Mouse (Mus musculus): ENCODE data around the gene Ly6f. TPM values are rescaled to one million over a fixed set of nuclear protein-coding genes. Genes with fewer than 3 reads are reported as not detected.

Gene Ly6f
- not detected in 2 replicates for polyA plus RNA-seq (2015; fragmentation: Nextera tagmentation; extraction: Ambion mirVana)

DNA sequence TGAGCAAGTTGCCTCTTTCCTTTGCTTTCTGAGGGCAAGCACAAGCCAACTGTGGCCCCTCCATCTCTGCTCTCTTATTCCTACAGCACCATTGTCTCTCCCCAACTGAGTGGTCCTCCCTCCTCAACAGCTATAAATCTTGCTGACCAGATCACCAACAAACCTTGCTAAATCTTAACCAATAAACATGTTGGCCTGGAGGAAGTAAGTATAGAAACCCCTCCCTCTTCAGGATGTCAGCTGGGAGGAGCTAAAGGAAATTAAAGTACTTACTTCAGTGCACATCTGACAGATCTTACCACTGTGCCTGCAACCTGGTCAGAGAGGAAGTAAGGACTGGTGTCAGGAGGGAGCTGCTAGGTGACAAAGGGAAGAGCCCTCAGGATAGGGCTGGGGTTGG lies at the start of gene Ly6f:
Gene Ly6f, plus strand, starts transcription at position 301 of the 400 bp plus-strand sequence.
- Histone ChIP-seq H3K9me3 (no peaks in the 10 kb centered on the region), H3K27ac (no peak within 1 kb of the TSS), H3K4me3 (no peak within 1 kb of the TSS), H3K4me2 (no peak within 1 kb of the TSS), H3K27me3 (no peaks in the 10 kb centered on the region), H3K36me3 (no peaks in the 10 kb centered on the region), H3K9ac (no peak within 1 kb of the TSS), H3K4me1 (no peaks in the 10 kb centered on the region)
- no peak for ATAC-seq (ENCODE audit: insufficient number of reproducible peaks, insufficient read depth, low FRiP score, low TSS enrichment, low read depth)

GRCm38 (mm10) chr15:75221942-75222341 lies 46.3 kb upstream of the Ly6f start:
- H3K27ac ChIP-seq = no peak overlapping the region
- H3K4me1 ChIP-seq = no peaks in the 10 kb centered on the region
- H3K9ac ChIP-seq = no peak overlapping the region
- H3K36me3 ChIP-seq = no peaks in the 10 kb centered on the region
- peaks cover 6% of the 10 kb centered on the region; the same call in 1 of the 2 replicates for H3K9me3 ChIP-seq
- no peak overlapping the region for H3K4me3 ChIP-seq
- no peak for ATAC-seq (ENCODE audit: insufficient number of reproducible peaks, insufficient read depth, low FRiP score, low TSS enrichment, low read depth)
- no peaks in the 10 kb centered on the region for H3K27me3 ChIP-seq
- H3K4me2 ChIP-seq = no peak overlapping the region

GRCm38 (mm10) chr15:75237736-75238288 lies 30.4 kb upstream of the Ly6f start:
- WGBS = 87% methylated on average over 3 of the region's 3 CpGs

DNA sequence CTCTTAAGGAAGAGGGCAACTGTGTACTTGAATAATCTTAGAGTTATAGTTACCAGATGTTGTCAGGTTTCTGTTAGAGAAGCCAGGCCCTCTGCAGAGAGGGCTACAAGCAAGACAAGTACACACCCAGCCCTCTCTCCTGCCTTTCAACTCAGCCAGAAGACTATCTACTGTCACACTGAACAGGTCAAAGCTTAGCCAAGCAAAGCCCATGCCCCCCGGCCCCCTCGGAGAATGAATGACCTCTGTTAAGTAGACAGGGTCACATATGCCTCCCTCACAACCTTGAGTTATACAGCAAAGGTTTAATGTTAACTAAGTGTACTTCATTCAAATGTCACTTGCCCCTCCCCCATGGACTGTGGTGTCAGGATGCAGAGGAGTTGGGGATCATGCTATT lies 27.7 kb upstream of the Ly6f start:
- WGBS = 41% methylated on average over 2 of the region's 2 CpGs
- H3K4me2 ChIP-seq = no peak overlapping the region

More at GRCm38 (mm10) chr15:75237736-75238288, 30.4 kb upstream of the Ly6f start:
- Histone ChIP-seq H3K9me3 (no peaks in the 10 kb centered on the region), H3K9ac (no peak overlapping the region), H3K4me3 (no peak overlapping the region), H3K4me2 (no peak overlapping the region), H3K27me3 (no peaks in the 10 kb centered on the region), H3K4me1 (no peaks in the 10 kb centered on the region), H3K36me3 (no peaks in the 10 kb centered on the region), H3K27ac (no peak overlapping the region)
- no peak for ATAC-seq (ENCODE audit: insufficient number of reproducible peaks, insufficient read depth, low FRiP score, low TSS enrichment, low read depth)

GRCm38 (mm10) chr15:75242756-75243640 lies 25.2 kb upstream of the Ly6f start:
- ATAC-seq (ENCODE audit: insufficient number of reproducible peaks, insufficient read depth, low FRiP score, low TSS enrichment, low read depth) = no peak
- no peak overlapping the region for H3K9ac ChIP-seq
- no peaks in the 10 kb centered on the region for H3K36me3 ChIP-seq
- no peak overlapping the region for H3K4me2 ChIP-seq
- H3K9me3 ChIP-seq = no peaks in the 10 kb centered on the region
- no peaks in the 10 kb centered on the region for H3K4me1 ChIP-seq
- WGBS = 67% methylated on average over 3 of the region's 3 CpGs
- no peaks in the 10 kb centered on the region for H3K27me3 ChIP-seq
- no peak overlapping the region for H3K27ac ChIP-seq
- no peak overlapping the region for H3K4me3 ChIP-seq

More for the DNA sequence above, 27.7 kb upstream of the Ly6f start:
- H3K9me3 ChIP-seq = no peaks in the 10 kb centered on the region
- no peak overlapping the region for H3K27ac ChIP-seq
- H3K27me3 ChIP-seq = no peaks in the 10 kb centered on the region
- H3K9ac ChIP-seq = no peak overlapping the region
- no peaks in the 10 kb centered on the region for H3K4me1 ChIP-seq
- ATAC-seq (ENCODE audit: insufficient number of reproducible peaks, insufficient read depth, low FRiP score, low TSS enrichment, low read depth) = no peak
- H3K36me3 ChIP-seq = no peaks in the 10 kb centered on the region
- no peak overlapping the region for H3K4me3 ChIP-seq

- H3K27me3 ChIP-seq = no peaks in the 10 kb centered on the region
- no peak overlapping the region for H3K4me3 ChIP-seq
- H3K27ac ChIP-seq = no peak overlapping the region
- H3K9ac ChIP-seq = no peak overlapping the region
- H3K4me1 ChIP-seq = no peaks in the 10 kb centered on the region
- no peak overlapping the region for H3K4me2 ChIP-seq
- no peaks in the 10 kb centered on the region for H3K9me3 ChIP-seq
- no peaks in the 10 kb centered on the region for H3K36me3 ChIP-seq
- no peak for ATAC-seq (ENCODE audit: insufficient number of reproducible peaks, insufficient read depth, low FRiP score, low TSS enrichment, low read depth)
- 87% methylated on average over 3 of the region's 3 CpGs for WGBS
Measured at GRCm38 (mm10) chr15:75254671-75255070, 13.6 kb upstream of the Ly6f start.

GRCm38 (mm10) chr15:75265863-75266262 lies 2.4 kb upstream of the Ly6f start:
- H3K9me3 ChIP-seq = no peaks in the 10 kb centered on the region
- no peak overlapping the region for H3K9ac ChIP-seq
- no peaks in the 10 kb centered on the region for H3K27me3 ChIP-seq
- no peak overlapping the region for H3K4me2 ChIP-seq
- no peaks in the 10 kb centered on the region for H3K36me3 ChIP-seq
- H3K4me1 ChIP-seq = no peaks in the 10 kb centered on the region
- no peak for ATAC-seq (ENCODE audit: insufficient number of reproducible peaks, insufficient read depth, low FRiP score, low TSS enrichment, low read depth)
- H3K4me3 ChIP-seq = no peak overlapping the region
- no peak overlapping the region for H3K27ac ChIP-seq

DNA sequence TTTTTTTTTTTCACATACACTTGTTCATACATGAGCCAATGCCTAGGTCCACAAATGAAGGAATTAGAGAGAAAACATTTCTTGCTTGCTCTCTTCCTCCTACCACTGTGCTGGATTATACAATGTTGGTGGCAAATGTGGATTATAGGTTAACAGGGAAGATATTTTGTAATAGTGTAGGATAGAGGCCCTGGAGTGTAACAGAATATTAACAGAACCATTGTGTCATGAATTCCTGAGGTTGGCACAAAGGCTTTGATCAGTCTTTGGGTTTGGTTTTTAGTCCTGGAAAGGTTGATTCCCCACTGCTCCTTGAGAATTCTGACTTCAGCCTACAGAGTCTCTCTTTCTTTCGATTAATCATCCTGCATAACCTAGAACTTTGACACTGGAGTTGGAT lies 1.6 kb upstream of the Ly6f start:
- H3K27me3 ChIP-seq = no peaks in the 10 kb centered on the region
- no peak overlapping the region for H3K4me3 ChIP-seq
- no peak overlapping the region for H3K4me2 ChIP-seq
- H3K36me3 ChIP-seq = no peaks in the 10 kb centered on the region
- WGBS = 73% methylated on average over 1 of the region's 1 CpGs
- H3K4me1 ChIP-seq = no peaks in the 10 kb centered on the region
- H3K27ac ChIP-seq = no peak overlapping the region
- H3K9me3 ChIP-seq = no peaks in the 10 kb centered on the region
- no peak for ATAC-seq (ENCODE audit: insufficient number of reproducible peaks, insufficient read depth, low FRiP score, low TSS enrichment, low read depth)
- H3K9ac ChIP-seq = no peak overlapping the region

DNA sequence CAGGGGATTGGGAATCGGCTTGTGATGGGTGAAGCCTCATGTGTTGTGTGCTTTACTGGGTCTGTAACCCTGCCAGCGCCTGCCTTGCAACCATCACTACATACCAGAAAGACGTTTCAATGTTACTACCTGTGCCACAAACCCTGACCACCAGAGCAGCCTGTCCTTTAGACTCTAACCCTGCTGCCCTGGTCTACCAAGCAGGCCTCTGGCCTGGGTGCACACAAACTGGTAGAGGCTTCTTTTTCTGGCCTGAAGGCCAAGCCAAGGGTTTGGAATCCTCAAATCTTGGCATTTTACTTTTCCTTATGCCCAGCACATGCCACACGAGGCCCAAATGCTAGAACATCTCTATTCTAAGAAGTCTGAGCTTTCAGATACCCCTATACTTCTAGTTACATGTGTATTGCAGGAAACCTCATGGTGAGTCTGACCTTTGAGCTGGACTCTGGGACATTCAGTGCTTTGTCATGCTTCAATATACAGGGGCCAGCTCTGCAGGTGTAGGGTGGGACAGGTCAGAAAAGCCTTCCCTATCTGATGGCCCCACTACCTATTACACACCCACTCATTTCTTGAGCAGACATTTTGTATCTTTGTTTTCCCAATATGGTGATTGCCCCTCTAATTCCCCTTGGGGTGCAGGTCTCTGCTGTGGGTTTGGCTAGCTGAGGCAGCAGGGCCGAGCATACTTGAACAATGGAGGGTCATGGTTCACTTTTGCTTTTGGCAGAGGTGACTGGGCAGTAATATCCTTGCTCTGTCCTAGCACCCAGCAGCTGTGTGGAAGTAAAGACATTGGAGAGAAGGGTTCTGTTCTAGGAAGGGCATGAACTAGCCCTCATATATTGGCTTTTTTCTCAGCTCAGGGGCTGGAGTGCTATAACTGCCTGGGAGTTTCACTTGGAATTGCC lies 952 bp downstream of the Ly6f start:
- Histone ChIP-seq H3K9me3 (no peaks in the 10 kb centered on the region), H3K4me1 (no peaks in the 10 kb centered on the region), H3K36me3 (no peaks in the 10 kb centered on the region), H3K4me3 (no peak overlapping the region), H3K27me3 (no peaks in the 10 kb centered on the region), H3K27ac (no peak overlapping the region), H3K4me2 (no peak overlapping the region), H3K9ac (no peak overlapping the region)
- ATAC-seq (ENCODE audit: insufficient number of reproducible peaks, insufficient read depth, low FRiP score, low TSS enrichment, low read depth) = no peak
- WGBS = 77% methylated on average over 5 of the region's 5 CpGs

DNA sequence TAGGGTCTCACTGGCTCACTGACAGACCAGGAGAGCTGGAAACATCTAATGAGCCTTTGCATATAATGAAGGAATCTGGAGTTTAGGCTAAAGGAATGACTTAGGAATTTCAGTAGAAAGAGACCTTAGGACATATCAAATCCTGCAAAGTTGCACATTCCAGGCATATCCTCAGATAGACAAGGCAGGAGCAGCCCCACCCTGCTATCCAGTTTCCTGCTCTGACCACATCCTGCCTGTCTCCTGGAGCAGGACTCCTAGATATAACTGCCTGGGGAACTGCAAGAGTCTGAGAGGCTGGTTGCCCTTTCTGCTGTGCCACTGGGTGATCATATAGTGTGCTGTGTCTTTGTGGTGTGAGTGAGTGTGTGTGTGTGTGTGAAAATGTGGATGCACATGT lies 1.9 kb downstream of the Ly6f start:
- Histone ChIP-seq H3K36me3 (no peaks in the 10 kb centered on the region), H3K9me3 (no peaks in the 10 kb centered on the region), H3K27me3 (no peaks in the 10 kb centered on the region), H3K27ac (no peak overlapping the region), H3K9ac (no peak overlapping the region), H3K4me3 (no peak overlapping the region), H3K4me1 (no peaks in the 10 kb centered on the region), H3K4me2 (no peak overlapping the region)
- ATAC-seq (ENCODE audit: insufficient number of reproducible peaks, insufficient read depth, low FRiP score, low TSS enrichment, low read depth) = no peak

- no peak overlapping the region for H3K4me3 ChIP-seq
- H3K27me3 ChIP-seq = no peaks in the 10 kb centered on the region
- H3K36me3 ChIP-seq = no peaks in the 10 kb centered on the region
- ATAC-seq (ENCODE audit: insufficient number of reproducible peaks, insufficient read depth, low FRiP score, low TSS enrichment, low read depth) = no peak
- no peak overlapping the region for H3K9ac ChIP-seq
- no peak overlapping the region for H3K4me2 ChIP-seq
- H3K27ac ChIP-seq = no peak overlapping the region
- 75% methylated on average over 3 of the region's 3 CpGs for WGBS
- no peaks in the 10 kb centered on the region for H3K9me3 ChIP-seq
- no peaks in the 10 kb centered on the region for H3K4me1 ChIP-seq
Measured at GRCm38 (mm10) chr15:75270691-75271362, 2.6 kb downstream of the Ly6f start.
